Mouse (Mus musculus): Measurements from ENCODE around the gene Tmem182.

Gene Tmem182

GRCm38 (mm10) chr1:40799121-40799520 lies 6.3 kb upstream of the Tmem182 start:
- no peak for DNase-seq (ENCODE audit: low spot score)

GRCm38 (mm10) chr1:40800908-40801307 lies 4.5 kb upstream of the Tmem182 start:
- DNase-seq (ENCODE audit: low spot score) = no peak

GRCm38 (mm10) chr1:40802759-40803158 lies 2.6 kb upstream of the Tmem182 start:
- no peak for DNase-seq (ENCODE audit: low spot score)

GRCm38 (mm10) chr1:40804118-40804517 lies 1.3 kb upstream of the Tmem182 start:
- no peak for DNase-seq (ENCODE audit: low spot score)

GRCm38 (mm10) chr1:40805891-40806290 lies 490 bp downstream of the Tmem182 start:
- DNase-seq (ENCODE audit: low spot score) = no peak

- DNase-seq (ENCODE audit: low spot score) = no peak
Measured at GRCm38 (mm10) chr1:40808643-40809042, 3.2 kb downstream of the Tmem182 start.

- no peak for DNase-seq (ENCODE audit: low spot score)
Measured at GRCm38 (mm10) chr1:40815071-40815845, 9.9 kb downstream of the Tmem182 start.

GRCm38 (mm10) chr1:40824517-40824916 lies 19.1 kb downstream of the Tmem182 start:
- DNase-seq (ENCODE audit: low spot score) = no peak

- DNase-seq (ENCODE audit: low spot score) = no peak
Measured at GRCm38 (mm10) chr1:40824936-40825335, 19.5 kb downstream of the Tmem182 start.

- DNase-seq (ENCODE audit: low spot score) = no peak
Measured at GRCm38 (mm10) chr1:40825826-40826225, 20.4 kb downstream of the Tmem182 start.

GRCm38 (mm10) chr1:40829213-40829914 lies 24.0 kb downstream of the Tmem182 start:
- no peak for DNase-seq (ENCODE audit: low spot score)

- DNase-seq (ENCODE audit: low spot score) = no peak
Measured at GRCm38 (mm10) chr1:40830712-40831507, 25.5 kb downstream of the Tmem182 start.

GRCm38 (mm10) chr1:40835468-40835867 lies 30.1 kb downstream of the Tmem182 start:
- no peak for DNase-seq (ENCODE audit: low spot score)

- DNase-seq (ENCODE audit: low spot score) = no peak
Measured at GRCm38 (mm10) chr1:40840605-40841004, 35.2 kb downstream of the Tmem182 start.

GRCm38 (mm10) chr1:40841032-40841761 lies 35.8 kb downstream of the Tmem182 start:
- DNase-seq (ENCODE audit: low spot score) = no peak

- DNase-seq (ENCODE audit: low spot score) = no peak
Measured at GRCm38 (mm10) chr1:40844616-40845015, 39.2 kb downstream of the Tmem182 start.

- DNase-seq (ENCODE audit: low spot score) = no peak
Measured at GRCm38 (mm10) chr1:40847196-40847938, 42.0 kb downstream of the Tmem182 start.

- DNase-seq (ENCODE audit: low spot score) = no peak
Measured at GRCm38 (mm10) chr1:40851286-40851685, 45.9 kb downstream of the Tmem182 start.

GRCm38 (mm10) chr1:40855268-40855667 lies 49.9 kb downstream of the Tmem182 start:
- no peak for DNase-seq (ENCODE audit: low spot score)

- no peak for DNase-seq (ENCODE audit: low spot score)
Measured at GRCm38 (mm10) chr1:40856846-40857636, 51.6 kb downstream of the Tmem182 start.
